Mouse (Mus musculus) cerebellum, adult 2 months (tissue): ENCODE results near the gene Ncor2.

Experiments used
- CTCF ChIP-seq: fragments of 200-500 bp; IDR thresholded peaks from 2 replicates; pipeline ENCODE4 v1.5.1; 2011; ENCODE audit warnings: low read depth, mild to moderate bottlenecking, control low read depth, low read length, moderate library complexity, borderline replicate concordance; ENCODE audit not compliant: insufficient read depth
- POLR2A ChIP-seq: fragments of 200-500 bp; IDR thresholded peaks from 2 replicates; pipeline ENCODE4 v1.6.1; 2011; ENCODE audit warnings: low read length, control low read depth, borderline replicate concordance; ENCODE audit not compliant: insufficient read depth

DNA sequence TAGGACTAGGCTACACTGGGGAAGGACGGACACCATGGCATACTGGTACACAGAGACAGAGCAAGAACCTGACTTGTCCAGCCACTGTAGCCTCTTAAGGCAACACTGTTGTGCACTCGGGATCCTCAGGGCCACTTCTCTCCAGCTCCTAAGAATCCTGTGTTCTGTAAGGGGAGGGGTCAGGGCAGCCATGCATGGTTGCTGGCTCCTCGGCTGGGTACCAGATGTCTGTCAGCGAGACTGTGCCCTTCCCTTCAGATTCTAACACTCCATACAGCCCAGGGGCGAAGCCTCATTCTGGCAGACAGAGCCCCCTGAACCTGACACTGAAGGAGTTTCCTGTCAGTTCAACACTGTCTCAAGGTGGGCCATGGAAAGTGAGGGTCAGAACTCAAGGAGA, 109.6 kb downstream of the Ncor2 start:
- TF ChIP-seq CTCF = no peak
- TF ChIP-seq POLR2A = no peak
